Mouse (Mus musculus): ENCODE data around the gene Dcaf12l2. TPM values are rescaled to one million over a fixed set of nuclear protein-coding genes. Genes with fewer than 3 reads are reported as not detected.

Gene Dcaf12l2
- total RNA-seq (2021): 1 to 10 TPM; 2.0 to 3.2 TPM
- long read RNA-seq, experiment 1, partial matches to known transcripts: 0 of 1 reads
- long read RNA-seq, experiment 1, other reads (novel, unspliced or antisense): 0 of 1 reads
- long read RNA-seq, experiment 2, transcript Dcaf12l2-201 (1 exons, 2,885 nt): major isoform, 5 of 5 reads
- long read RNA-seq, experiment 2, partial matches to known transcripts: 0 of 5 reads
- long read RNA-seq, experiment 2, other reads (novel, unspliced or antisense): 0 of 5 reads

DNA sequence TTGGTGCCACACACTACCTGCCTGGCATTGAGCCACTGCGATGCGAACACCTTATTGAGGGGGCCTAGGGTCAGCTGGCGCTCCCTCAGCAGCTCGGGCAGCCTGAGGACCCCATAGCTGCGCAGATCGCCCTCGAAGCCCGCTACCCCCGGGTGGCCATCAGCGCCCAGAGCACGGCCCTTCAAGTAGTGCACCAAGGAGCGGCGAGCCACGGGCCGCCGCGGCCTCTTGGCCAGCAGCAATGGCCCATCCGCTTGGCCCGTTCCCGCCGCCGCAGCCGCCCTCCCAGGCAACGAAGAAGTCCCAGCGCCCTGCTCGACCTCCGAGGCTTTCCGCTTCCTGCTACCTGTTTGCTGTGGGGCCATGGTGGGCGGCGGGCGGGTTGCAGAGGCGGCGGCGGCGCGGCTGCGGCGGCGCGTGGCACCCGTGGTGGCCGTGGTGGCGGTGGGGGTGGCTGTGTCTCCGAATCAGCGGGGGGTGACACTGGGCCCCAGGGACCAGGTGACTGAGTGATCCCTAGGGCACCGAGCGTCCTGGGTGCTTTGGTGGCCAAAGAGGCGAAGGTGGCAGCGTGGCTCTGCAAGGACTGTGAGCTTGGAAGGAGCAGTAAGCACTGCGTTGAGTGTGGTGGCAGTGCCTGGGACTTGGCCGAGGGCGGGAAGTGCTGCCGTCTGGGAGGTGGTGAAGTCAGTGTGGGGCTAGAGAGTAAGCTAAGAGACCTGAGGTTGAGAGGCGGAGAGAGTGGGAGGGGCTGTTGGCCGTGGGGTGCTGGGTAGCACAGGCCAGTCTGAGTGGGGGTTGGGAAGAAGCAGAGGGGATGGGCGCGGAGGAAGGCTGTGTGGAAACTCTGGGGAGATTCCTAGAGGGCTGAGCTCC, at the start of gene Dcaf12l2:
Dcaf12l2 (minus strand) TSS at position 697 of the 876 bp plus-strand sequence.
- DNase-seq (ENCODE audit: low spot score in 2 of 2): peak; percentile 2 to 6

DNA sequence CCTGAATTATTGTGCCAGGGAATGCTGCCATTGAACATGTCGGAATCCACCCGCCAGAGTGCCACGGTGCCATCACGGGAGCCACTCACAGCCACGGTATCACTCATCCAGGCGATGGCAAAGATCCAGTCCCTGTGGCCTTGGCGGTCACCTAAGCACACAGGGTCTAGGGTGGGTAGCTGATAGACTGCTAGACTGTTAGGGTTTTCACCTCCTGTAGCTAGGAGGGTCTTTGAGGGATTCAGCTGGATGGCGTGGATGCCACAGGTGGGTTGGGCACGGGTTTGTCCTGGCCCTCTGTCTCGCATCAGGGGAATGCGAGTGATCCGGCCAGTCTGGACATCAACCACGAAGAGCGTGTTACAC, 879 bp downstream of the Dcaf12l2 start:
- peak in 1 of 2 experiments; percentile 2 for DNase-seq (ENCODE audit: low spot score in 2 of 2)
